Mouse (Mus musculus) bone marrow macrophage, adult 2 months (primary cell): ENCODE measurements around the gene Tmem210.

Experiments used
- CTCF ChIP-seq: IDR thresholded peaks from 2 replicates; pipeline ENCODE4 v1.5.1; 2012; ENCODE audit warnings: low read depth, mild to moderate bottlenecking, low read length, moderate library complexity
- POLR2A ChIP-seq: IDR thresholded peaks from 2 replicates; pipeline ENCODE4 v1.6.1; 2012; ENCODE audit warnings: mild to moderate bottlenecking, low read depth, low read length, borderline replicate concordance

DNA sequence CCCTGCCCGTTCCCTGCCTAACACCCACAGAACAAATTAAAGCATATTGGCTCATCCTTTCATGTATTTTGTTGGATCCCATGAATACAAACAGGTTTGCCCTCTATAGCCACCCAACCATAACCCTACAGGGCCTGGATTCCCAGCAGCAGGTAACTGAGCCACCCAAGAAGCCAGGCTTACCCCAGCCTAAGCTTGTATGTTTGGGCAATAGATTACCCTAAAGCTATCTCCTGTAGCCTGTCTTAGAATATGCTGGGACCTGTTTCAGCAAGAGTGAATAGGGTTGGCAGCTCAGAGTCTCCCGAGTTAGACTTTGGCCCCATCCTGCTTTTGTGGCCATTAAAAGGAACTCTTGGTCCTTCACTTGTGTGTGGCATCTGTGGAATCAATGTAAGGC, 2.4 kb upstream of the Tmem210 start:
- TF ChIP-seq CTCF (no peak), POLR2A (no peak)
